Mouse (Mus musculus) splenic B cell, adult 2 months (primary cell): ENCODE measurements around the gene Nptx1.

Source experiments
- DNase-seq: peaks from one replicate; pipeline ENCODE4 v3.0.0-alpha.2; 2011; ENCODE audit warnings: low read depth, low spot score
- H3K27me3 ChIP-seq: 2 replicates; pipeline ENCODE4 v1.6.1; 2012; ENCODE audit warnings: mild to moderate bottlenecking, low read length, moderate library complexity, mixed read lengths; ENCODE audit not compliant: control insufficient read depth, poor library complexity, insufficient read depth, severe bottlenecking
- H3K36me3 ChIP-seq: 2 replicates; pipeline ENCODE4 v1.6.1; 2012; ENCODE audit warnings: mild to moderate bottlenecking, low read length, moderate library complexity, mixed read lengths; ENCODE audit not compliant: control insufficient read depth, poor library complexity, insufficient read depth, severe bottlenecking

Gene Nptx1

DNA sequence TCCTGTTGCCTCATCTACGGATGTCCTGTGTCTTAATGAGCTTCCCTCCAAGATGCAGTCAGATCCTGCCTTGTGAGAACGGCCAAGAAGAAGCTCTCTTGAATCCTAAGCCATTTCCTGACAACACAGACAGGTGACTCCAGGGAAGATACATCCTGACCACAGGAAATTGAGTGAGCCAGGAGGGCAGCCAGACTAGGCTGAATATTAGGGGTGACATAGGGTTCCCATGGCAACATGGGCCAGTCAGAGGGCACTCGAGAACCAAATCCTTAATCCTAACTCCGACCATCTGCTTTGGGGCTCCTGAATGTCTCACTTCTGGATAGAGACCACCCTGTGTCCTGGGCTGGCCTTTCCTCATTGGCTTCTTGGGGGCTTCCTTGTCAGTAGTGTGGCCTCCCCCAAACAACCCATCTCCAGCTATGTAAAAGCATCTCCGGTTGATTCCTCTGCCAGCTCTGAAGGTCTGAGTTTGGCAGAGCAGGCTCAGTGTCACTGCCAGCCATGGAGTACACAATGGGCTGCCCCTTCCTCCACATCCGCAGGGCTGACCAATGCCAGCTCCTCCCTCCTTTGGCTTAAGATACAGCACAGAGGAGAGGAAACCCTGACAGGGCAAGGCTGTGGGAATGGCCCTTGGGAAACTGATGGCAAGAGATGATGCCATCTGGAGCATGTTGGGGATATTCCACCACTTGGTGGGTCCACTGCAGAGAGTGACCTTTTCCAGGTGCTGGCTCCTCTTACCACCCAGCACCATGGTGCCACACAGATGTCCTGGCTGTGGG is 25.4 kb downstream of the Nptx1 start:
- Histone ChIP-seq H3K27me3 (no peaks in the 10 kb centered on the region), H3K36me3 (no peaks in the 10 kb centered on the region)
- no peak for DNase-seq

DNA sequence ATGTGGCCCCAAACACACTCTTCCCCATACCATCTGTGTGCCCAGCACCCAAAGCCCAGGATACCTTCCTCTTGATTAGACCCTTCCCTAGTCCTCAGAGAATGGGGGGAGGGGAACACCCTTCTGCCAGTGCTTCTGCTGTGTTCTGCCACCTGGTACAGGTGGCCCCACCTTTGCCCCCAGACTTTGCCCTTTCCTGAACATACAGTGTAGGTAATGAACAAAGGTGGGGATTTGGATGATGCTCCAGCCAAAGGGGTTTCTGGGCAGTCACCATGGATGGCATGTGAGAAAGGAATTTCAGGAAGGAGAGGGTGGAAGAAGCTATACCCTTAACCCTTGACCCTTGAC is 26.9 kb downstream of the Nptx1 start:
- no peaks in the 10 kb centered on the region for H3K27me3 ChIP-seq
- no peak for DNase-seq
- no peaks in the 10 kb centered on the region for H3K36me3 ChIP-seq

DNA sequence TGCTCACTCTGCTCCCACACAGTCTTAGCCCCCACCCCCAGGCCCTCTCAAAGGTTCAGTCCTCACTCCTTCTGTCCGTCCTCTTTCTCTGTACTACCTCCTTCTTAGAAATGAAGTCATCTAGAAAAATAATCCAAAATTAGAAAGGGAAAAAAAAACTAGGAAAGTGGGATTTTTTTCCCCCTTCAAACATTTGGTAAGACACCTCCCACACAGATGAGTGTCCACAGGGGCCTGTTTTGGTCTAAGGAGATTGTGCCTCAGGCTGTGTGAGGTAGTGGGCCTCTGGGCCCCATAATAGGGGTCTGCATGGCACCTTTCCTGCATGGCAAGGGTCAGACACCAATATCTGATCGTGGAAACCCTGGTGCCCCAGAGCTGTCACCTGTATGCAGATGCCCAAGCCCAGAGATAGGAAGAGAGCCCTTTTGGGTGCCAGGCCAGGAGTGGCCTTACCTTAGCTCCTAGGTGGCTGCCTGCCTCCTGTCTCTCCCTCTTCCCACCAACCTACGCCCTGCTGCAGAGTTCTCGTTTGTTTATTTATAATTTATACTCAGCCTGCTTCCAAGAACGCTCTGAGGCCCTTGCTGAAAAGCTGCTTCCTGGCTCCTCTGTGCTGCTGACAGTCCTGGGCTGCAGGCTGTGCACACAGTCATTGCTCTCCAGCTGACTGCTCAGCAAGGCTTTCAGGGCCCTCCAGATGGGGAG is 27.4 kb downstream of the Nptx1 start:
- no peak for DNase-seq
- H3K36me3 ChIP-seq: no peaks in the 10 kb centered on the region
- H3K27me3 ChIP-seq: no peaks in the 10 kb centered on the region

DNA sequence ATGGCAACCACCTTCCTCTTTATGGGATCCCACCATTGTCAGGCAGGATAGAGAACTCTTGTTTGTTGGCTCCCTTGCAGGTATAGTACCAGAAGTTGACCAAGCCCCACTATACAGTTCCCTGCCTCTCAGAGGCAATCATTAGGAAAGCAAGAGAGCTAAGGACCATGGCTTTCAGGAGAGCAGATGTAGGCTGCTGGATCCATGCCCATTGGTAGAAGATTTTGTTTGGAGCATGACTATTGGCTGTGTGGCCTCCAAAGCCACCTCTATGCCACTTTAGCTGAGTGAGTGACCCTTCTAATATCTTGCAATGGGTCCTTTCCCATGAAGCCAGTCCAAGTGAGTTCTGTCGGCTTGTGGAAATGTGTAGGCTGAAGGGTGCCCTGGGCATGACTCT is 28.2 kb downstream of the Nptx1 start:
- Histone ChIP-seq H3K36me3 (no peaks in the 10 kb centered on the region), H3K27me3 (no peaks in the 10 kb centered on the region)
- DNase-seq: no peak

DNA sequence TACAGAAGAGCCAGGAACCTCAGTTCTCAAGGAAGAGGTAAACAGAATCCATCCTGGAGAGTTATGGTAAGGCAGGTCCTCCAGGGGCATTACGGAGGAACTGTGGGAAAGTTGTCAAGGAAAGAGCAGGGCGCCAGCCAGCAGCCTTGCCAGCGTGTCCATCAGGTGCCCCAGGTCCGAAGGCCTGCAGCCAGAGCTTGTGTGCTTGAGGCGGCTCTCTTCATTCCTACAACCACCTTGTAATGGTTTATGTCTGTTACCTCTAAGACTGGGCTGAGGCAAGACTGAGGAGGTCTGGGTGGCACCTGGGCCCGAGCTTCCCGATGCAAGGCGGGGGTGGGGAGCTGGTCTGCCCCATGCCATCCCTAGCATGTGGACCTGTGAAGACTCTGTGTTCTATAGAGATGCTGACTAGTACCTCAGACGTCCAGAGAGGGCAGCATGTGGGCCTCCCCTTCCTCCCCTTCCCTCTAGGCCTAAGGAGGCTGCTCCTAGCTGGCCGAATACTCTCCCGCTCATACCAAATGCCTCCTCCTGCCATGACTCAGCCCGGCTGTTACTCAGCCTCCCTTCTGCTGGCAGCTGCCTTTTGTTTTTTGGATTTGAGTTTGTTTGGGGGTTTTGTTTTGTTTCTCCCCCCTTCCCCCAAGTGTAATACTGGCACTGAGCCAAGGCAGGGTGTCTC is 30.7 kb downstream of the Nptx1 start:
- no peak for DNase-seq
- Histone ChIP-seq H3K27me3 (no peaks in the 10 kb centered on the region), H3K36me3 (no peaks in the 10 kb centered on the region)

DNA sequence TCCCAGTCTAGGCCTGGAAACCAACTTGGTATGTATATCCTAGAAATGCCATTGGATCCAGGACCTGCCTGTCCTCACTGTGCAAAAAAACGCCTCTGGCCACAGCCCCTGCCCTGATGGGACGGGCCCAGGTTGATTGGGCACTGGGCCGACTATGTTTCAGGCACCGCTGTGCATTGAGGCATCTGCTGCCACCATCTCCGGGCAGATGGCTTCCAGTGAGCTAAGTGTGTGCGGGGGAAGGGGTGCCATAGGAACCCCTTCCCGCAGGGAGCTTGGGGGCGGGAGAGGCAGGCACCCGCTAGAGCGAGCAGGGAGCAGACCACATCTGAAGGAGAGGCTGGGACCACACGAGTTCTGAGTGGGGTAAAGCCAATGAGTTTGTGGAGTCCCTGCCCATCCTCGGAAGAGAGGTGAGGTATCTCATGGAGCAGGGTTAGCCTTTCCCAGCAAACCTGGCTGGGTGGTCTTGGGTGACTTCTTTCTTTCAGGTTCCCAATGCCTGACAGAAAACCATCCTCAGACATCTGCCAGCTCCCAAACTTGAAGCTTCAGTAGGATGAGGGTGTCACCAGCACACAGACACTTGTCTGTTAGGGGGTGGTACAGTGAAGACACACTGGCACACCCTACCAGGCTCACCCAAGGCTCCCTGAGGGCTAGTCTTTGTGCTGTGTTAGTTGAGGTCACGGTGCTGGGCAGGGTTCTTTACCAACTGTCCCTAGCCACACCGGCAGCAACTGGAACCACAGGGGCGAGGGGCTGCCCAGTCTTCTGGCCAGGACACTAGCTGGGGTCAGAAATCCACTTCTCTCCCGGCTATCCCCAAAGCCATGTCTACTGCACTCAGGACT is 31.5 kb downstream of the Nptx1 start:
- no peak for DNase-seq
- no peaks in the 10 kb centered on the region for H3K36me3 ChIP-seq
- H3K27me3 ChIP-seq: no peaks in the 10 kb centered on the region

DNA sequence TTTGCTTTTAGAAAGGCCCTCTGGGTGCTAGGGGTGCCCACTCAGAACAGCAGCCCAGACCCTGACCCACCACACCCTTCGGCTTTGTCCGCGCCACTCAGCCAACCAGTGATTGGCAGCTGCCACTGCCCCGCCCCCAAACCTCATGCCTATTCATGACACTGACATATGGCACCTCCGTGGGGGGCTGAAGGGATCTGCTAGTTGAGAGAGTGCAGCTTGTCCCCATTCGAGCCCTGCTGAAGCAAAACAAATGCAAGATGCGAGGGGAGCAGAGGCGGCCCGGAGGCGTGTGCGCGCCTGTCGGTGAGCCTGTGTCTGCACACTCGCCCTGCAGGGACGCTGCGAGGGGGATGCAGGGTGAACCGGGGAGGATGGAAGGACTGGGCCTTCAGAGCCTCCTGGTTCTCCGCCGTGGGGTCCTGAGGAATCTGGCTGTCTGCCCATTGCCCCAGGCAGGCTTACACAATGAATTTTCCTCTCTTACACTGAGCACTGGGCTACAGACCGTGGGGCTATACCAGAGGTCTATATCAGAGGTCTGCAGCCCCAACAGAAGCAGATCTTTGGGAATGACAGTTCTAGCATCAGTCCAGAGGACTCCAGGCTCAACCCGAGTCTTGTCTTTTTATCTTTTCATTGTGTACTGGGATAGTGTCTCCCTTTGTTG is 32.5 kb downstream of the Nptx1 start:
- Histone ChIP-seq H3K36me3 (no peaks in the 10 kb centered on the region), H3K27me3 (no peaks in the 10 kb centered on the region)
- no peak for DNase-seq

DNA sequence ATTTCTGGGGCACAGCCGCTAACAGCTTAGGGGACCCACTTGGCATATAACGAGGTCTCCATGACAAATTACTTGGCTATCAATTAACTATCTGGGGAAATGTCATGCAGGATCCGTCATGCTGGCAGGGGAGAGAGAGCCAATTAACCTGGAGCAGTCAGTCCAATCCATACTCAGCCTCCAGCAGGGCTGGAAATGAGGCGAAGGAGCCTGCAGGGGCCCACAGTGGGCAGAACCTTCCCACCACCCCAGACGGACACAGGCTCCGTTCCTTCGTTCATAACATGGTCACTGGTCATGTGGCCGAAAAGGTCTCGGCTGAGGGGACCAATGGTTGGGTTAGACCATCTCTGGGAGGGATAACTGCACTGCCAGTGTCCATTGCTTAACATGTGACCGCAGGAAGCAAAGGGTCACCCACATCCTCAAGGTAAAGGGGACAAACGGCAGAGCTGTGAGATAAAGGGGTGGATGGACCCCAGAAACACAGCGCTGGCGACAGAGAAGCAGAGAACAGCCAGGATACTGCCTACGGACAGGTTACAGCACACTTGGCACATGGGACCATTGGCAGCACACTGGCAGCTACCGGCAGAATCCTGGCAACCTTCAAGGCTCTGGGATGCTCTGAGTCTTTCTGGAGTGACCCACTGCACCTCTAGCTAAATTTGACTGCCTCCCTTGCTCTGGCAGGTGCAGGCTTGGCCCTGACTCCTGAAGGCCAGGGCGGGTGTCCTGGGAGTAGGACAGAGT is 33.3 kb downstream of the Nptx1 start:
- H3K36me3 ChIP-seq: no peaks in the 10 kb centered on the region
- H3K27me3 ChIP-seq: no peaks in the 10 kb centered on the region
- no peak for DNase-seq

DNA sequence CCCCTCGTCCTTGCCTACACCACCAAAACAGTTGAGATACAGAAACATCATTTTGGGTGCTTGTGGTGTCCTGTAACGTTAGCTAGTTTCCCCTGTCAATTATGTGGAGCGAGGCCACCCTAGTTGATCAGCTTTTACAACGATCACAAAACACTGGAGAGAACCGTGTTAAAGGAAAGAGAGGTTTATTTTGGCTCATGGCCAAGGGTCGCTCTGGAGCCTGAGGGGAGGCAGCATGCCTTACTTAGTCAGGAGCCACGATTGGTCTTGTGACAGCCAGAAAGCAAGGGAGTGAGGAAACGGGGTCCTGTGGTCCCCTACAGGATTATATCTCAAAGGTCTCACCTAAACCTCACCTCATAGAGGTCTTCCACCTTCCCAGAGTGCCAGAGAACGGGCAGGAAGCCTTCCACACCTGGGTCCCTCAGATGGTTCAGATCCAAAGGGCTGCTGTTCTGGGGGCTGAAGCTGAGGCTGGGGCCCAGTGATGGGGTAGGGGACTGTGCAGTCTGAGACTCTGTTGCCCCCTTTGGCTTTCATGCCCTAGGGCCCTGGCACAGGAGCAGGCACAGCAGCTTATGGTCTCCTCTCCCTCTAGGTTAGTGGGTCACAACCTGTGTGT is 34.4 kb downstream of the Nptx1 start:
- DNase-seq: no peak
- Histone ChIP-seq H3K27me3 (no peaks in the 10 kb centered on the region), H3K36me3 (no peaks in the 10 kb centered on the region)

DNA sequence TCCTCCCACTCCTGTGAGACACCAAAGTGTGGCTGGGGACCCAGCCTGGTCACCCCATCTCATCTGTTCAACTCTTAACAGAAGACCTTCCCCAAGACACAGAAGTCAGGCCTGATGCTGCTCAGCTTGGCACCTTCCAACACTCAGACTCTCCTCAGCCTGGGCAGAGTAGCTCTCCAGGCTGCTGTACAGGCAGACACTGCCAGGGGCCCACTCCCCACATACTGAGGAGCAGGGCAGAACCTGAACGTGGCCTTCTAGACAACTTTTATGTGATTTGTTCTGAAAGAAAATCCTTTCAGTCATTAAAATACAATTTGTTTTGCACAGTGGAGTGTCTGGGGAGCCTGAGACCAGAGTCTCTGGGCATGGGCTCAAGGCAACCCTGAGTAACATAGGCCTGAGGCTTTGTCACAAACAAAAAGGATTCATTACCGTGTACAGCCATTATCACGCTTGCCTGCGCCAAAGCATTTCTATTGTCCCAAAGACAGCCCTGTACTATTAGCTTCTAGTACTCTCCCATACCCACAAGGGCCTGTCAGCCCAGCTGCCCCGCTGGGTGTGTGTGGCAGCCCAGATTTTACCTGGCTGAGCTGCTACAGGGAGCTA is 38.3 kb downstream of the Nptx1 start:
- H3K36me3 ChIP-seq: no peaks in the 10 kb centered on the region
- no peaks in the 10 kb centered on the region for H3K27me3 ChIP-seq
- no peak for DNase-seq

DNA sequence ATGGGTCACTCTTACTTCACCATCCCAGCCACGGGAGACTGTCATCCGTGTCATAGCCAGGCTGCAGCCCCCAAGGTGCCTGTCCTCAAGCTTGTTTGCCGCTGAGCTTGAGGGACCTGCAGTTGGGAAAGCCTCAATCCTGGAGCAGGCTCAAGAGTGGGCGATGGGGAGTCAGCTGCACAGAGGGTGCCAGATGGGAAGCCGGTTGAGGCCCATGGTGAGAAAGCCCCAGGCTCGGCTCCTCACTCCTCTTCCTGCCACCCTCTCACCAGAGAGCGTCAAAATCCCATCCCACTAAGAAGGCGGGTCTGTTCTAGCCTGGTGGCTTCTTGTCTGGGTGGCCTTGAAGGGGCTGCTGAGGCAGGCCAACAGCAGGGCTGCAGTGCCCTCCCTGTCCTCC is 39.8 kb downstream of the Nptx1 start:
- no peaks in the 10 kb centered on the region for H3K36me3 ChIP-seq
- DNase-seq: no peak
- H3K27me3 ChIP-seq: no peaks in the 10 kb centered on the region

DNA sequence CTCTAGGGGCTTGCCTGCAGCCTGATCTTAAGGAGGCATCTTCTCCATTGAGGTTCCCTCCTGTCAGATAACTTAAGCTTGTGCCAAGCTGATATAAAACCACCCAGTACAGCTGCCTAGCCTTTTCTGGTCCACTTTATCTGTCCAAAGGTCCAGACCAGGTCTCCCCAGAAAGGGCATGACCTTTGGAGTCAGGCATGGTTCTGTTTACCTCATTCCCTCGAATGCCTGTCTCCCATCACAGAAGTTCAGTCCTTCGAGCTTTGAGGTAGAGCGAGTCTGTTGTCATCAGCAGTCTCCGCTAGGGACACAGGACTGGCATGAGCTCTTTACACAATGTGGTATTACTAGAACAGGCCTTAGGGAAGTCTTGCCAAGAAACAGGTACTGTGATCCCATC is 41.2 kb downstream of the Nptx1 start:
- DNase-seq: no peak
- H3K36me3 ChIP-seq: no peaks in the 10 kb centered on the region
- H3K27me3 ChIP-seq: no peaks in the 10 kb centered on the region

DNA sequence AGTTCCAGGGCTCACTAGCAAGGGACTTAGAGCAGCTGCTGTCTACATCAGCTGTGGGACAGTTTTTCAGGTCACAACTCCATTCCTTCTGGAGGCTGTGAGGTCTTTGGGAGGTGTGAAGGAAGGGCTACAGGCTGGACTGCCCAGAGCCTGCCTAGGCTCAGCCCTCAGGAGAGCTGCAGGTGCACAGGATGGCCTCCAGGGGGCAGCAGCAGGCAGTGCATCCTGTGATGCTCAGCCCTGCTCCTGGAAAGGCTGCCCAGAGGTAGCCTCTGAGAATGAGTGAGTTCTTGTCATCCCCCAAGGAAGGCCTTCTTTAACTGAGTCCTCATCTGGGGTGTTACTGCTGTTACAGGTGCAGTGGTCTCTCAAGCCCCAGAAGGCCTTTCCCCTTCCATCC is 43.9 kb downstream of the Nptx1 start:
- peak; percentile 73 for DNase-seq
- H3K27me3 ChIP-seq: no peaks in the 10 kb centered on the region
- peaks cover 5% of the 10 kb centered on the region for H3K36me3 ChIP-seq
